Mouse (Mus musculus) ES-E14 (cell line): ENCODE results near the gene Npw. TPM values are rescaled to one million over a fixed set of nuclear protein-coding genes. Genes with fewer than 3 reads are reported as not detected.
"Not testable (repeated sequence)": the region's sequence is repeated elsewhere in the genome, so short reads cannot be mapped to it uniquely, and the experiment has no call there.

Experiments
- DNase-seq: peaks from one replicate; pipeline ENCODE4 v3.0.0-alpha.2; 2013; ENCODE audit warnings: low read depth, low spot score
- H3K27ac ChIP-seq: 2 replicates; pipeline ENCODE4 v1.5.1; 2012; ENCODE audit warnings: low read depth, mild to moderate bottlenecking, low read length, moderate library complexity, mixed read lengths; ENCODE audit not compliant: poor library complexity, insufficient read depth, severe bottlenecking
- H3K36me3 ChIP-seq: 2 replicates; pipeline ENCODE4 v1.6.1; 2012; ENCODE audit warnings: mild to moderate bottlenecking, low read length, moderate library complexity, mixed read lengths; ENCODE audit not compliant: control insufficient read depth, poor library complexity, insufficient read depth, severe bottlenecking
- H3K4me1 ChIP-seq, 2 experiments: fragments of 150-350 bp in 1 of 2; sonication (generic) in 1 of 2; 2 replicates each; pipeline ENCODE4 v1.6.1; 2012; ENCODE audit warnings: low read length in 2 of 2, mild to moderate bottlenecking in 1 of 2, mixed read lengths in 1 of 2; ENCODE audit not compliant: control insufficient read depth in 2 of 2, insufficient read depth in 2 of 2, poor library complexity in 1 of 2
- H3K4me3 ChIP-seq, 2 experiments: fragments of 150-350 bp in 1 of 2; sonication (generic) in 1 of 2; 2 replicates each; pipeline ENCODE4 v1.5.1; 2012; ENCODE audit warnings: low read length in 2 of 2, low read depth in 1 of 2, mild to moderate bottlenecking in 1 of 2, mixed read lengths in 1 of 2; ENCODE audit not compliant: insufficient read depth in 1 of 2, poor library complexity in 1 of 2, severe bottlenecking in 1 of 2
- H3K9ac ChIP-seq: 2 replicates; pipeline ENCODE4 v1.6.1; 2012; ENCODE audit warnings: low read depth, mild to moderate bottlenecking, low read length, mixed read lengths; ENCODE audit not compliant: poor library complexity, insufficient read depth, severe bottlenecking
- H3K9me3 ChIP-seq: fragments of 150-350 bp; sonication (generic); 2 replicates; pipeline ENCODE4 v1.6.1; 2012; ENCODE audit warnings: low read depth, mild to moderate bottlenecking, low read length; ENCODE audit not compliant: control insufficient read depth, insufficient read depth
- CHD2 ChIP-seq: IDR thresholded peaks from 2 replicates; pipeline ENCODE4 v1.6.1; 2014; ENCODE audit warnings: mild to moderate bottlenecking, low read depth, low read length, inconsistent platforms
- HCFC1 ChIP-seq: IDR thresholded peaks from 2 replicates; pipeline ENCODE4 v1.6.1; 2012; ENCODE audit warnings: low read length, inconsistent platforms, borderline replicate concordance; ENCODE audit not compliant: insufficient read depth
- MAFK ChIP-seq: IDR thresholded peaks from 2 replicates; pipeline ENCODE4 v1.6.1; 2014; ENCODE audit warnings: mild to moderate bottlenecking, low read depth, low read length, inconsistent platforms; ENCODE audit not compliant: insufficient read depth
- ZC3H11A ChIP-seq: IDR thresholded peaks from 2 replicates; pipeline ENCODE4 v1.6.1; 2012; ENCODE audit warnings: low read depth, mild to moderate bottlenecking, inconsistent platforms, low read length, borderline replicate concordance
- ZNF384 ChIP-seq: IDR thresholded peaks from 2 replicates; pipeline ENCODE4 v1.6.1; 2012; ENCODE audit warnings: low read depth, low read length, inconsistent platforms
- in situ Hi-C, 2 experiments: fragments of 600-800 bp; cut with MboI; formaldehyde crosslinking; loops; one replicate each; pipeline ENCODE4 v1.15.1; 2025; ENCODE audit warnings: low sequenced_read_pairs in 2 of 2, inconsistent platforms in 1 of 2; ENCODE audit not compliant: unreplicated experiment in 2 of 2
- total RNA-seq: library from RNA; depleted of rRNA; stranded (reverse); fragments of 300-350 nt; gene quantifications from 2 replicates; pipeline ENCODE4 v1.2.3, GENCODE M21; 2012

The Npw gene
- total RNA-seq, 1 experiment: 3.0 TPM

DNA sequence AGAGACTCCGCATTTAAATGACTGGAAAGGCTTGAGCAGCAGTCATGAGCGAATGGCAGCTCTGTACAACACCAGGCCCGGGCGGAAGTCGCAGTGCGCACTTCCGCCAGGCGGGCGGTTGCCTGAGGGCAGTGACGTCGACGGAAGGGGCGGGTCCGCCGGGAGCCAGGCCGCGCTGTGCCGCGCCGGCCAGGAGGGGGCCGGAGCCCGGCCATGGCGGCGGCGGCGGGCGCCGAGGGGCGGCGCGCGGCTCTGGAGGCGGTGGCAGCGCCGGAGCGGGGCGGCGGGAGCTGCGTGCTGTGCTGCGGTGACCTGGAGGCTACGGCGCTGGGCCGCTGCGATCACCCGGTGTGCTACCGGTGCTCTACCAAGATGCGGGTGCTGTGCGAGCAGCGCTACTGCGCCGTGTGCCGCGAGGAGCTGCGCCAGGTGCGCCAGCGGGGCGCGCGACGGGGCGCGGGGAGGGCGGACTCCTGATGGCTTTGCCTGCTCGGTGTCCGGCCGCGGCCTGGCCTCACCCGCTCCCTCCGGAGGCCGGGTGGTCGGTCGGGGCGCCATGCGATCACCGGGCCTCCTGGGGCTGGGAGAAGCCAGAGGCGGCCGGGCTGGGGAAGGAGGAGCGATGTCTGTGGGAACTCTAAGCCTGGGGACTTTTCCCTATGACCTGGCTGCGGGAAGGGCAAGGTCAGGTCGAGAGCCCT, 11.4 kb upstream of the Npw start, which contains the start of gene Zfp598:
Gene Zfp598, plus strand, starts transcription at position 143 of the 701 bp plus-strand sequence.
- H3K9me3 ChIP-seq: no peaks in the 10 kb centered on the region
- TF ChIP-seq HCFC1 (peak; percentile 80), ZNF384 (no peak)
- H3K4me1 ChIP-seq: peaks cover 7 to 22% of the 10 kb centered on the region in 2 experiments; a peak in 3 of 4 replicates
- in situ Hi-C loops: no loop called here
- peak within 1 kb of the TSS; percentile 81 for H3K27ac ChIP-seq
- H3K4me3 ChIP-seq: peak within 1 kb of the TSS; percentile 94 to 98
- H3K36me3 ChIP-seq: no peaks in the 10 kb centered on the region
- peak; percentile 78 for DNase-seq
- H3K9ac ChIP-seq: peak within 1 kb of the TSS; percentile 97

DNA sequence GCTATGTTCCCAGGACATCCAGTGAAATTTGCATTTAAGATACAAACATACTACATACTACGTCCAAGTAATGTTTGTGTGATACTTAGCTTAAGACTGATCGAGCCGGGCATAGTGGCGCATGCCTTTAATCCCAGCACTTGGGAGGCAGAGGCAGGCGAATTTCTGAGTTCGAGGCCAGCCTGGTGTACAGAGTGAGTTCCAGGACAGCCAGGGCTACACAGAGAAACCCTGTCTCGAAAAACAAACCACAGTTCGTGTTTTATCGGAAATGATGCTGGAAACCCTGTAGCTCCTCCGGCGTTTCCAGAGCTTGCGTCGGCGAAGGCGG, 10.9 kb upstream of the Npw start:
- H3K9me3 ChIP-seq, in situ Hi-C loops, DNase-seq, H3K36me3 ChIP-seq: not testable (repeated sequence)
- Histone ChIP-seq H3K27ac (peak overlapping the region; percentile 72), H3K9ac (peak overlapping the region; percentile 86), H3K4me3 (peak overlapping the region; percentile 76 to 84), H3K4me1 (peaks cover 7 to 22% of the 10 kb centered on the region in 2 experiments; a peak in 3 of 4 replicates)

DNA sequence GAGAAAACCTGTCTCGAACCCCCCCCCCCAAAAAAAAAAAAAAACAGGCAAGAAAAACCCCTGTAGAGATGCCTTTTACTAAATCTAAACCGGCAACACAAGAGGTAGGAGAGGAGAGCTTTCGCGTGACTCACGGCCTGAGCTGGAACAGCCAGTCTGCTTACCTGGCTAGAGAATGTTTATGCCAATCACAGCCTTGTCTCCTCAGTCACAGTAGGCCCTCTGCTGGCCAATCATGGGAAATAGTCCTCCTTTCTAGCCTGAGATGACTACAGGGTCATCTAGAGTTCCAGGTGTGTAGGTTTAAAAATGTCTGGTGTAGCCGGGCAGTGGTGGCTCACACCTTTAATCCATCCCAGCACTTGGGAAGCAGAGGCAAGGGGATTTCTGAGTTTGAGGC, 9.2 kb upstream of the Npw start:
- H3K9ac ChIP-seq: no peak overlapping the region
- in situ Hi-C loops: no loop called here
- DNase-seq: peak; percentile 80
- H3K27ac ChIP-seq: no peak overlapping the region
- no peaks in the 10 kb centered on the region for H3K9me3 ChIP-seq
- peak; percentile 28; the same call in 1 of the 2 replicates for TF ChIP-seq ZC3H11A
- TF ChIP-seq MAFK: no peak
- H3K4me3 ChIP-seq: no peak overlapping the region
- H3K4me1 ChIP-seq: peaks cover 7 to 15% of the 10 kb centered on the region in 2 experiments; a peak in 3 of 4 replicates
- no peaks in the 10 kb centered on the region for H3K36me3 ChIP-seq

DNA sequence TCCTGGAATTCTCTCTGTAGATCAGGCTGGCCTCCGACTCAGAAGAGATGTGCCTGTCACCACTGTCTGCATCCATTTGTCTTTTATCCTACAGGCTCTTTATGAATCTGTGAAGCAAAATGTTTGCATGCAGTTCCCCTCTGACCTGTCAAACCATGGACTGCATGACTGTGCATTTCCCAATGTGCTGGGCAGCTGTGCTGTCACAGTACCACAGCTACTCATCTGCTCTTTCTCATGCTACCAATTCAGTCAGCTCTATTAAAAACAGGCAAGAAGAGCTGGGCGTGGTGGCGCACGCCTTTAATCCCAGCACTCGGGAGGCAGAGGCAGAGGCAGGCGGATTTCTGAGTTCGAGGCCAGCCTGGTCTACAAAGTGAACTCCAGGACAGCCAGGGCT, 8.8 kb upstream of the Npw start:
- H3K9ac ChIP-seq, in situ Hi-C loops: not testable (repeated sequence)

DNA sequence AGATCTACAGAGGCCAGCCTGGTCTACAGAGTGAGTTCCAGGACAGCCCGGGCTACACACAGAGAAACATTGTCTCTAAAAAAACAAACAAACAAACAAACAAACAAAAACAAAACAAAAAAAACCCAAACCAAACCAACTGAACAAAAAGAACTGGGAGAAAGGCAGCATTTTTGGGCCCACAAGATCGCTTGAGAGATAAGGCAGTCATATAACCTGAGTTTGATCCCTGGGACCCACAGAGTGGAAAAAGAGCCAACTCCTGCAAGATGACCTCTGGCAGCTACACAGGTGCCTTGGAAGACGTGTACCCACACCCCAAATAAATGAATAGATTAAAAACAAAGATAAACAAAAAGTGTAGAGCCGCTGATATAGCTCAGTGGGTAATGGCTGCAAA, 3.3 kb downstream of the Npw start:
- in situ Hi-C loops: no loop called here
- Histone ChIP-seq H3K4me1 (peaks cover 3 to 9% of the 10 kb centered on the region in 2 experiments; a peak in 2 of 4 replicates), H3K27ac (no peak overlapping the region), H3K36me3 (no peaks in the 10 kb centered on the region), H3K9me3 (no peaks in the 10 kb centered on the region), H3K4me3 (no peak overlapping the region), H3K9ac (no peak overlapping the region)
- TF ChIP-seq CHD2 (no peak), MAFK (no peak), ZNF384 (no peak), ZC3H11A (no peak), HCFC1 (no peak)
- DNase-seq: no peak

More for the DNA sequence above, 8.8 kb upstream of the Npw start:
- not testable (repeated sequence) for DNase-seq, H3K36me3 ChIP-seq, H3K27ac ChIP-seq, H3K9me3 ChIP-seq, H3K4me3 ChIP-seq
- peaks cover 7 to 12% of the 10 kb centered on the region in 2 experiments; a peak in 3 of 4 replicates for H3K4me1 ChIP-seq
